Mouse (Mus musculus): ENCODE measurements around the gene Smarce1. TPM values are rescaled to one million over a fixed set of nuclear protein-coding genes. Genes with fewer than 3 reads are reported as not detected.
A peak's percentile ranks its signal among the peaks of the same experiment; 100 is the strongest.

Smarce1 gene
- polyA plus RNA-seq, 1 experiment from 2014 or later = 223 TPM

GRCm38 (mm10) chr11:99256213-99256612 is 25.4 kb upstream of the Smarce1 start:
- 76% methylated on average over 4 of the region's 4 CpGs for WGBS
- ATAC-seq (replicated peaks; ENCODE audit: insufficient number of reproducible peaks, low FRiP score, low TSS enrichment, low read depth) = no peak
- Histone ChIP-seq H3K9me3 (replicated peaks; ENCODE audit: control insufficient read depth, low read length) (no peaks in the 10 kb centered on the region), H3K36me3 (replicated peaks; ENCODE audit: control insufficient read depth, insufficient read depth, low read depth, low read length) (no peaks in the 10 kb centered on the region), H3K4me3 (ENCODE audit: low read depth, low read length) (no peak overlapping the region), H3K27me3 (ENCODE audit: control insufficient read depth, insufficient read depth, low read length) (no peaks in the 10 kb centered on the region), H3K27ac (replicated peaks; ENCODE audit: low read depth, low read length) (no peak overlapping the region), H3K9ac (replicated peaks; ENCODE audit: low read length) (no peak overlapping the region), H3K4me1 (ENCODE audit: control insufficient read depth, insufficient read depth, low read length) (no peaks in the 10 kb centered on the region), H3K4me2 (ENCODE audit: low read depth, low read length) (no peak overlapping the region)
- no peak for DNase-seq (ENCODE audit: low spot score)

- H3K4me3 ChIP-seq (ENCODE audit: low read depth, low read length) = no peak overlapping the region
- WGBS = 98% methylated on average over 8 of the region's 8 CpGs
- no peaks in the 10 kb centered on the region for H3K4me1 ChIP-seq (ENCODE audit: control insufficient read depth, insufficient read depth, low read length)
- H3K27me3 ChIP-seq (ENCODE audit: control insufficient read depth, insufficient read depth, low read length) = no peaks in the 10 kb centered on the region
- no peaks in the 10 kb centered on the region for H3K9me3 ChIP-seq (replicated peaks; ENCODE audit: control insufficient read depth, low read length)
- no peak for DNase-seq (ENCODE audit: low spot score)
- H3K9ac ChIP-seq (replicated peaks; ENCODE audit: low read length) = no peak overlapping the region
- no peak overlapping the region for H3K4me2 ChIP-seq (ENCODE audit: low read depth, low read length)
- no peak overlapping the region for H3K27ac ChIP-seq (replicated peaks; ENCODE audit: low read depth, low read length)
- no peaks in the 10 kb centered on the region for H3K36me3 ChIP-seq (replicated peaks; ENCODE audit: control insufficient read depth, insufficient read depth, low read depth, low read length)
- ATAC-seq (replicated peaks; ENCODE audit: insufficient number of reproducible peaks, low FRiP score, low TSS enrichment, low read depth) = no peak
These were observed 24.5 kb upstream of the Smarce1 start for GRCm38 (mm10) chr11:99255316-99255715.

GRCm38 (mm10) chr11:99253893-99254292 is 23.1 kb upstream of the Smarce1 start:
- H3K4me1 ChIP-seq (ENCODE audit: control insufficient read depth, insufficient read depth, low read length) = no peaks in the 10 kb centered on the region
- H3K27ac ChIP-seq (replicated peaks; ENCODE audit: low read depth, low read length) = no peak overlapping the region
- H3K4me3 ChIP-seq (ENCODE audit: low read depth, low read length) = no peak overlapping the region
- WGBS = 68% methylated on average over 2 of the region's 2 CpGs
- no peak overlapping the region for H3K4me2 ChIP-seq (ENCODE audit: low read depth, low read length)
- H3K27me3 ChIP-seq (ENCODE audit: control insufficient read depth, insufficient read depth, low read length) = no peaks in the 10 kb centered on the region
- ATAC-seq (replicated peaks; ENCODE audit: insufficient number of reproducible peaks, low FRiP score, low TSS enrichment, low read depth) (no peak), DNase-seq (ENCODE audit: low spot score) (no peak)
- H3K36me3 ChIP-seq (replicated peaks; ENCODE audit: control insufficient read depth, insufficient read depth, low read depth, low read length) = no peaks in the 10 kb centered on the region
- no peaks in the 10 kb centered on the region for H3K9me3 ChIP-seq (replicated peaks; ENCODE audit: control insufficient read depth, low read length)
- no peak overlapping the region for H3K9ac ChIP-seq (replicated peaks; ENCODE audit: low read length)

GRCm38 (mm10) chr11:99252671-99253070 is 21.9 kb upstream of the Smarce1 start:
- Histone ChIP-seq H3K27ac (replicated peaks; ENCODE audit: low read depth, low read length) (no peak overlapping the region), H3K27me3 (ENCODE audit: control insufficient read depth, insufficient read depth, low read length) (no peaks in the 10 kb centered on the region), H3K4me2 (ENCODE audit: low read depth, low read length) (no peak overlapping the region), H3K9me3 (replicated peaks; ENCODE audit: control insufficient read depth, low read length) (no peaks in the 10 kb centered on the region), H3K36me3 (replicated peaks; ENCODE audit: control insufficient read depth, insufficient read depth, low read depth, low read length) (no peaks in the 10 kb centered on the region), H3K9ac (replicated peaks; ENCODE audit: low read length) (no peak overlapping the region), H3K4me1 (ENCODE audit: control insufficient read depth, insufficient read depth, low read length) (no peaks in the 10 kb centered on the region), H3K4me3 (ENCODE audit: low read depth, low read length) (no peak overlapping the region)
- DNase-seq (ENCODE audit: low spot score) = no peak
- 78% methylated on average over 8 of the region's 8 CpGs for WGBS
- no peak for ATAC-seq (replicated peaks; ENCODE audit: insufficient number of reproducible peaks, low FRiP score, low TSS enrichment, low read depth)

GRCm38 (mm10) chr11:99250666-99251065 is 19.8 kb upstream of the Smarce1 start:
- ATAC-seq (replicated peaks; ENCODE audit: insufficient number of reproducible peaks, low FRiP score, low TSS enrichment, low read depth) (no peak), DNase-seq (ENCODE audit: low spot score) (no peak)
- Histone ChIP-seq H3K9me3 (replicated peaks; ENCODE audit: control insufficient read depth, low read length) (no peaks in the 10 kb centered on the region), H3K9ac (replicated peaks; ENCODE audit: low read length) (no peak overlapping the region), H3K4me1 (ENCODE audit: control insufficient read depth, insufficient read depth, low read length) (no peaks in the 10 kb centered on the region), H3K27ac (replicated peaks; ENCODE audit: low read depth, low read length) (no peak overlapping the region), H3K27me3 (ENCODE audit: control insufficient read depth, insufficient read depth, low read length) (no peaks in the 10 kb centered on the region), H3K4me3 (ENCODE audit: low read depth, low read length) (no peak overlapping the region), H3K36me3 (replicated peaks; ENCODE audit: control insufficient read depth, insufficient read depth, low read depth, low read length) (no peaks in the 10 kb centered on the region), H3K4me2 (ENCODE audit: low read depth, low read length) (no peak overlapping the region)
- 53% methylated on average over 3 of the region's 3 CpGs for WGBS

GRCm38 (mm10) chr11:99250241-99250640 is 19.4 kb upstream of the Smarce1 start:
- ATAC-seq (replicated peaks; ENCODE audit: insufficient number of reproducible peaks, low FRiP score, low TSS enrichment, low read depth) = no peak
- H3K36me3 ChIP-seq (replicated peaks; ENCODE audit: control insufficient read depth, insufficient read depth, low read depth, low read length) = no peaks in the 10 kb centered on the region
- no peaks in the 10 kb centered on the region for H3K27me3 ChIP-seq (ENCODE audit: control insufficient read depth, insufficient read depth, low read length)
- no peak overlapping the region for H3K27ac ChIP-seq (replicated peaks; ENCODE audit: low read depth, low read length)
- no peak overlapping the region for H3K4me2 ChIP-seq (ENCODE audit: low read depth, low read length)
- no peak overlapping the region for H3K9ac ChIP-seq (replicated peaks; ENCODE audit: low read length)
- H3K9me3 ChIP-seq (replicated peaks; ENCODE audit: control insufficient read depth, low read length) = no peaks in the 10 kb centered on the region
- H3K4me3 ChIP-seq (ENCODE audit: low read depth, low read length) = no peak overlapping the region
- H3K4me1 ChIP-seq (ENCODE audit: control insufficient read depth, insufficient read depth, low read length) = no peaks in the 10 kb centered on the region
- DNase-seq (ENCODE audit: low spot score) = no peak
- WGBS = 58% methylated on average over 5 of the region's 5 CpGs

- Histone ChIP-seq H3K27me3 (ENCODE audit: control insufficient read depth, insufficient read depth, low read length) (no peaks in the 10 kb centered on the region), H3K9me3 (replicated peaks; ENCODE audit: control insufficient read depth, low read length) (no peaks in the 10 kb centered on the region), H3K4me2 (ENCODE audit: low read depth, low read length) (no peak overlapping the region), H3K4me1 (ENCODE audit: control insufficient read depth, insufficient read depth, low read length) (no peaks in the 10 kb centered on the region), H3K9ac (replicated peaks; ENCODE audit: low read length) (no peak overlapping the region), H3K36me3 (replicated peaks; ENCODE audit: control insufficient read depth, insufficient read depth, low read depth, low read length) (no peaks in the 10 kb centered on the region), H3K4me3 (ENCODE audit: low read depth, low read length) (no peak overlapping the region), H3K27ac (replicated peaks; ENCODE audit: low read depth, low read length) (no peak overlapping the region)
- WGBS = 63% methylated on average over 4 of the region's 4 CpGs
- no peak for ATAC-seq (replicated peaks; ENCODE audit: insufficient number of reproducible peaks, low FRiP score, low TSS enrichment, low read depth)
- peak; percentile 23 for DNase-seq (ENCODE audit: low spot score)
These were observed 18.3 kb upstream of the Smarce1 start for GRCm38 (mm10) chr11:99249115-99249514.

GRCm38 (mm10) chr11:99247916-99248315 is 17.1 kb upstream of the Smarce1 start:
- H3K27ac ChIP-seq (replicated peaks; ENCODE audit: low read depth, low read length) = no peak overlapping the region
- no peaks in the 10 kb centered on the region; the same call in 1 of the 2 replicates for H3K4me1 ChIP-seq (ENCODE audit: control insufficient read depth, insufficient read depth, low read length)
- H3K27me3 ChIP-seq (ENCODE audit: control insufficient read depth, insufficient read depth, low read length) = no peaks in the 10 kb centered on the region
- DNase-seq (ENCODE audit: low spot score) = no peak
- no peaks in the 10 kb centered on the region for H3K9me3 ChIP-seq (replicated peaks; ENCODE audit: control insufficient read depth, low read length)
- no peaks in the 10 kb centered on the region for H3K36me3 ChIP-seq (replicated peaks; ENCODE audit: control insufficient read depth, insufficient read depth, low read depth, low read length)
- H3K9ac ChIP-seq (replicated peaks; ENCODE audit: low read length) = no peak overlapping the region
- no peak for ATAC-seq (replicated peaks; ENCODE audit: insufficient number of reproducible peaks, low FRiP score, low TSS enrichment, low read depth)
- H3K4me3 ChIP-seq (ENCODE audit: low read depth, low read length) = no peak overlapping the region
- WGBS = 93% methylated on average over 4 of the region's 4 CpGs
- H3K4me2 ChIP-seq (ENCODE audit: low read depth, low read length) = no peak overlapping the region
